Mouse (Mus musculus): ENCODE results near the gene Igfbp7. TPM values are rescaled to one million over a fixed set of nuclear protein-coding genes. Genes with fewer than 3 reads are reported as not detected.

The Igfbp7 gene
- total RNA-seq, 2 experiments from 2014 or later: 742 to 760 TPM

DNA sequence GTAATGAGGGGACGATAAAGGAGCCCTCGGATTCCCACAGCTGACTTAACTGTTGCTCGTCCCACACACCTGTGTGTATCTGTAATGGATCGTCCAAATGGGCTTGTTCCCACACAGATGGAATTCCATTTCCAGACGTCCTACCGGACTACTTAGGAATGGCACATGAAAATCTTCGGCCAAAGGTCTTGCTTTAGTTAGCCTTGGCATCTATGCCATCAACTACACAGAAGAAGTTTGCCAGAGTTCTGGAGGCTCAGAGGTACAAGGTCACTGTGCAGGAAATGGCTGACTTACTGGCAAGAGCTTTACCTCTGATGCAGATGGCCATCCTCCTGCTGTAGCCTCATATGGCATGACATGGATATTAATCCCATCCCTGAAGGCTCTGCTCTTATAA lies 26.6 kb downstream of the Igfbp7 start:
- DNase-seq (ENCODE audit: low spot score in 2 of 2): no peak

GRCm38 (mm10) chr5:77380321-77380901 lies 27.4 kb downstream of the Igfbp7 start:
- no peak for DNase-seq (ENCODE audit: low spot score in 2 of 2)

- DNase-seq (ENCODE audit: low spot score in 2 of 2): no peak
These were observed 28.3 kb downstream of the Igfbp7 start for GRCm38 (mm10) chr5:77379434-77380135.

DNA sequence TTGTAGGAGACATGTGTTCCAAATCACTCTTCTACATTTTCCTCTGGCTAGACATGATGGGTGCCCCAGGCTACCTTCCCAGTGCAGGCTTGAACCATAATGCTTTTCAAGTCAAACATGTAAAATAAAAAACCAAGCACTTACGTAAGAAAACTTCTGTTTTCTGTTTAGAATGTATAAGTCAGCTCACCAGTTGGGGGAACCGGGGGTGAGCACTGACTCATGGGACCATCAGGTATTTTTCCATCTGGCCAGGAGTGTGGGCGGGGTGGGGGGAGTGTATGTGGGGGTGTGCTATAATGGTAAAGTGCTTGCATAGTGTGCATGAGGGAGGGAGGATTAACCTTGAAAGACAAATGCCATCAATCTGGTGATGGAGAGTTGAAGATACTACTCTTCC lies 29.8 kb downstream of the Igfbp7 start:
- DNase-seq (ENCODE audit: low spot score in 2 of 2): no peak

DNA sequence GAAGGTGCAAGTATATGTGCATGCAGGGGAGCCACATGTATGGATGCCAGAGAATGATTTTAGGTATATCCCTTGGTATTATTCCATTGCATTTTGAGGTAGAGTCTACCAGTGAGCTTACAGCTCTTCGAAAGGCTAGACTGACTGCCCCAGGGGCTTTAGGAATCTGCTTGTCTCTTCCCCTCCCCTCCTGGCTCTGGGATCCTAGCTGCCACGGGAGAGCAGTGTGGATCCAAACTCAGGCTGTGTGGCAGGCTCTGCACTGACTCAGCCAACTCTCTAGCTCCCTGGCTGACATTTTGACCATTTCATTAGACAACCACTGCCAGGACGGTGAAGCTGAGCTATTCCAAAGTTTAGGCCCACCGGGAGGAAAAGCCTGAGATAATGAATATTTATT lies 32.3 kb downstream of the Igfbp7 start:
- DNase-seq (ENCODE audit: low spot score in 2 of 2): no peak

DNA sequence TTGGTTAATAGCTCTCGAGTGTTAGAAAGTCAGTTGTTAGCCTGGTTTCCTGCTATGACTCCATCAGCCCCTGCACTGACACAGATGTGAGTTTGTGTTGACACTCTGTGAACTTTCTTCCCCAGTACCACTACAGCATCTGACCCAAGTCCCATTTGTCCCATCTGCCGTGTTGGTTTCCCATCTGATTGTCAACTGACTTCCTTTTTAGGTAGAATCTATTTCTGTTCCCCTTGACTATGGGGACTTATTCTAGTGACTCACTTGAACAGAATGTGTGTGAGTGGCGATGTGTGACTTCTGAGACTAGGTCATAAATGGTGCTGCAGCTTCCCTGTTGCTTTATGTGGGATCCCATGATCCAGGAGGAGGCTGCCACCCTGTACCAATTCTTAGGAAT lies 32.9 kb downstream of the Igfbp7 start:
- no peak for DNase-seq (ENCODE audit: low spot score in 2 of 2)

DNA sequence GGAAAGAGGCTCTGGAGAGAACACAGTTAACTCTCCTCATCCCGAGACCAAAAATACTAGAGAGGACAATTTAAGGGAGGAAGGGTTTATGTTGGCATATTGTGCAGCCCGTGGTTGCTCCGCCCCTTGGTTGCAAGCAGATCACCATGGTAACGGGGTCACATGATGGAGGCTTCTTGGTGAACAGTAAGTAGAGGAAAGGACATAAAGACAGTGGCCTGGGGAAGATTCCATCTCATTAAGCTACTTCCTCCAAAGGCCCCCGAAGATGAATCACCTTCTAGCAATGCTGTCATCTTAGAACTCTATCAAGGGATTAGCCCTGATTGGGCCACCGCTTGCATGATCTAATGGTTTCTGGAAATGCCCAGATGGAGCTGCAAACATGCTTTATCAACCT lies 35.1 kb downstream of the Igfbp7 start:
- no peak for DNase-seq (ENCODE audit: low spot score in 2 of 2)

DNA sequence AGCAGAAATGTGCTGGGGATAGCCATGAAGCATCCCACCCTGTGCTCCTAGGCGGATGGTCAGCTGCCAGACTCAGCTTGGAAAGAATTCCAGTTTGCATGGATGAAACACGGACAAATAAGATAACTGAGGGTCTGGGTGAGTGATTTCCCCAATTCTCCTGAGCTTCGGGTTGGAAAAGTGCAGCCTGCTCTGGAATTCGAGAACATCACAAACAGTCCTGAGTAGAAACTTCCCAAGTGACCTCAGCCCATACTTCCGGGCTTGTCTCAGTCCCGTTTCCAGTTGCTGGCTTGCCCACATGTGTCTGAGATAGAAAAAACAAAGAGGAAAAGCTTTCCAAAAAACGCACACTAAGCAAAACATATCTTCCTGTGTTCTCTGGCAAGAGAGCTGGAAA lies 35.6 kb downstream of the Igfbp7 start:
- no peak for DNase-seq (ENCODE audit: low spot score in 2 of 2)

DNA sequence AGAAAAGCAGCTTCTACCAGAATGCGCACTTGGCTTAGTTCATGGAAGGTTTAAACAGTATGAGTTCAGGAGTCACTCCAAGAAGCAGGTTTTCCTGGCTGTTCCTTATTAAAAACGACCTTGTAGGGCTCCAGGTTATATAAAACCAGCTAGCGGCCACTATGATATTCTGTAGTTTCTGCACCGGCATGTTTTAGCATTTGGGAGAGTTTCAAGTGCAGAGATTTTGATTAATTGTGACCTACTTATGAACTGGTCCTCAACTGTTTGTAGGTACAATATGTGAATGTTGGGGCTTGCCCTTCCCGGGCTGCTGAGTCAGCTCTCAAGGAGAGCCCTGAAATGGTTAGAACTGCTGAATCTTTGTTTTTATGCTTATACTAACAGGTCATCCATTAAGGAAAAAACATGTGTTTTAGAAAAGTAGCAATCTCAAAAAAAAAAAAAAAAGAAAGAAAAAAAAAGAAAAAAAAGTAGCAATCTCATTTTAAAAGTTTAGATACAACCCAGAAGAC lies 37.4 kb downstream of the Igfbp7 start:
- no peak for DNase-seq (ENCODE audit: low spot score in 2 of 2)

DNA sequence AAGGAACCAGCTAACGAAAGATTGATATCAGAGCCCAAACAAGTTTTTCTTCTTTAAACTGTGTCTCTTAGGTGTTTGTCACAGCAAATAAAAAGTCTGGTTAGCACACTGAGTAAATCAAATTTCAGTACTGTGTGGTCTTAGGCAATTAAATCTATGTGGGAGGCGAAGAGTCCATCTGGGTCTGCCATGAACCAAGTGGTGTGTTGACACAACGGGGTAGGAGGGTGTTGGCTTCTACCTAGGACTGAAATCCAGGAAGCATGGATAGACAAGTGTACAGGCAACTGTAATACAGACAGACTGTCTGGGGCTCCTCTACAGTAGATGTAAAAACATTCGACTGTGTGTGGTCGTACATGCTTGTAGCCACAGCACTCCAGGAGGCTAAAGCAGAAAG lies 38.4 kb downstream of the Igfbp7 start:
- no peak for DNase-seq (ENCODE audit: low spot score in 2 of 2)

DNA sequence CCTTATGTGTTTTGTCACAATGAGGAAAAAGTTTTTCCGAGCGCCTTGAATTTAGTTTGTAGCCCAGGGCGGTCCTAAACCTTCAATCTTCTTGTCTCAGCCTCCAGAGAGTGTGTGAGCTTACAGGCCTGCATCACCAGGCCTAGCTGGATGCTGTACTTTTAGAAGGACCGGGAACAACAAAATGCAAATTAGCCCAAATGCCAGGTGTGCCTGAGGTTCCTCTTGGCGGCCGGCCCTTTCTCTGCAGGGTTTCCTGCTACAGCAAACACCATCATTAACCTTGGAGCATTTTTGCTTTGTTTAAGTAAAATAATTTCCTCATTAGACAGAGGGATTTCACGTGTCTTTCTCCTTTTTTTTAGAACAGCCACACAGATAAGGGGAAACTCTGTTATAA lies 39.6 kb downstream of the Igfbp7 start:
- DNase-seq (ENCODE audit: low spot score in 2 of 2): no peak

- DNase-seq (ENCODE audit: low spot score in 2 of 2): no peak
These were observed 40.2 kb downstream of the Igfbp7 start for GRCm38 (mm10) chr5:77367682-77368081.

- no peak for DNase-seq (ENCODE audit: low spot score in 2 of 2)
These were observed 40.7 kb downstream of the Igfbp7 start for GRCm38 (mm10) chr5:77367145-77367544.

- DNase-seq (ENCODE audit: low spot score in 2 of 2): no peak
These were observed 41.5 kb downstream of the Igfbp7 start for GRCm38 (mm10) chr5:77366313-77366712.

GRCm38 (mm10) chr5:77364443-77365038 lies 43.3 kb downstream of the Igfbp7 start:
- no peak for DNase-seq (ENCODE audit: low spot score in 2 of 2)

DNA sequence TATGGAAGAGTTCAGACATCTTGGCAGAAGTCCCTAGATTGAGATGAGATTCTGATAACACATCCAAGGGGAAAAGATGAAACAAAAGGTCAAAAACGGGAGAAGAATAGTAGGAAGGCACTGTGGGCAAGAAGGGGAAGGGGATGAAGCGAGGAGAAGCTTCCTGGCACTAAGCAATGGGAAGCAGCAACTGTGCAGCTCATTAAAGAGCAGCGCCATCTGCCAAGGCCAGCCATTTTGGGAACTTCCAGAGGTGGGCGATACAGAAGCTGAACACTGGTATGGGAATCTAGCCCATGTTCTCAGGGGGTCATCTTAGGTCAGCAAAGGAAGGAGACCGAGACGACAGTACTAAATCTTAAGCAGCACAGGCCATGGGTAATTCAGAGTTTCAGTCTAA lies 44.2 kb downstream of the Igfbp7 start:
- no peak for DNase-seq (ENCODE audit: low spot score in 2 of 2)

GRCm38 (mm10) chr5:77362120-77362519 lies 45.7 kb downstream of the Igfbp7 start:
- no peak for DNase-seq (ENCODE audit: low spot score in 2 of 2)

DNA sequence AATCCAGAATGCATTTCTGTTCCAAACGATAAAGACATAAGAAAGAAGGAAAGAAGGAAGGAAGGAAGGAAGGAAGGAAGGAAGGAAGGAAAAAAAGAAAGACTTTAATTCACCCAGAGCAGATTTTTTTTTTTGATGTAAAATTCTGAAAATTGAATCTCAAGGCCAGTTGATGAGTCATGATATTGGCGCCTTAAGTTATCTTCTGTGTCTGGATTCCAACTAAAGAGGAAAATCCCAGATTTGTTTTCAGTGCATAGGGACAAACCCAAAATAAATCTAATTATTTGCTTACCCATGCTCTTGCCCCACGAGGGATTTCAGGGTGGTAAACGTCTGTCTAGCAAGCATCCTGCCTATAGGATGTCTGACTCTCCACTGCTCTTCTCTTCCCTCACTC lies 46.8 kb downstream of the Igfbp7 start:
- no peak for DNase-seq (ENCODE audit: low spot score in 2 of 2)

GRCm38 (mm10) chr5:77359971-77360370 lies 47.9 kb downstream of the Igfbp7 start:
- no peak for DNase-seq (ENCODE audit: low spot score in 2 of 2)

DNA sequence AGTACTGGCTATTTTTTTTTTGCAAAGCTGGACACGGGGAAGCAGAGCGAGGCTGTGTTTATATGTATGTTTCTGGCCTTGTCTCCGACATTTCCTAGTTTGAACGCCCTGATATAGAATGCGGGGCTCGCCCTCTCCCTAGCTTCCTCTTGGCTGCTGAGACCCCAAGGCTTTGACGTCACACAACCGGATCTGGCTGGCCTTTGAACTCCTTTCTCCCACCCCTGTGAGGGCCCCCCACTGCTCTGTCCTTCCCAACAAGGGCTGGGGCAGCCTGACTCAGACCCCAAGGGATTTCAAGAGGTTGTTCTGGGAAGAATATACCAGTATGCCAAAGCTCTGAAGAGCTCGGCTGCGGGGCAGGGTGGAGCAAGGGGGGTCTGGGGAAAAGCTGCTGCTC lies 49.5 kb downstream of the Igfbp7 start:
- DNase-seq (ENCODE audit: low spot score in 2 of 2): no peak

DNA sequence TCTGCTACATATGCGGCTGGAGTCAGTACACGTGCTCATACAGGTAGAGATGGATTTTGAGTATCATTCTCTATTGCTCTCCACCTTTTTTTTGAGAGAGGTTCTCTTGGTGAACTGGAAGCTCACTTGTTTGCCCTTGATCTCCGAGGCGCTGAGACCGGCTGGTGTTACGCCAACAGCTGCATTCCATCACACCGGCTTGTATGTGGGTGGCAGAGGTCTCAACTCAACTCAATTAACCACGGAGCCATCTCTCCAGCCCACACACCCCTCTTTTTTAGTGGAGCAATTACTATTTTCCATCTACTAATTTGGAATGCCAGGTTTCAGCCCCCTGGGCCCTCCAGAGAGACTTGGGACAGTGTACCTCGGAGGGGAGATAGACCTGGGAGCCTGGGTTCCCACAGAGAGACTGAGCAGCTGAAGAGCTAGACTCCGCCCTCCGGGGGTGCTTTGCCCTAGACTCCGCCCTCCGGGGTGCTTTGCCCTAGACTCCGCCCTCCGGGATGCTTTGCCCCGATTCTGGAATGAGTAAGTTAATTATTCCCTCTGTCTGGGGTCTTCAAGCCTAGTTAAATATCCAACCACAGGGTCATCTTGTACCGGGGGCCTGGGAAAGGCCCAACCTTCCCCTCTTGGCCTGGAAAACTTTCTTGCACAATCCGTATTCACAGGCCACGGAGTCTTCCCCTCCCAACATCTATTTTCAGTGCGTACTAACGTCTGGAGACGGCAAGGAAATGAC lies 50.3 kb downstream of the Igfbp7 start:
- peak; percentile 35 to 59 for DNase-seq (ENCODE audit: low spot score in 2 of 2)
